In the genomic region with DNA sequence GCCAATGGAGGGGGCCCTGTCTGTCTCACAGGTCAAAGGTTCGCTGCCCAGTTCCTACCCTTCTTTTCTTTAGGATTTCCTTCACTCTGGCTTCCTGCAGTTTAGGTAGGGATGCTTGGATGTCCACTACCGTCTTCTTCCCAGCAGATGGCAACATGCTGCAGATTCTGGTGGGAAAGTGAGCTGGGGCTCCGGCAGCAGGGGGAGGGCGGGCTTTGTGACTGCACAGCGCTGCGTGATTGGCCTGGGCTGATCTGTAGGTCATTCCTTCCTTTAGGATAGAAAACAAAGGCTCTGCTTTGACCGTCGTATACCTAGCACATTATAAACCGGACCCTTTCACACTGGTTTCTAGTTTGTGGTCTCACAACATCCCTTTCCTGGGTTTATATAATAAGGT, we compare ENCODE assay signal across 9 mouse cellular contexts. TPM values are rescaled to one million over a fixed set of nuclear protein-coding genes. Genes with fewer than 3 reads are reported as not detected.
A peak's percentile ranks its signal among the peaks of the same experiment; 100 is the strongest.
DNase-seq lines count a peak whose midpoint lies in the region; ATAC-seq and TF ChIP-seq lines count a peak whose summit lies in the region.
"Had no signal": no experiment of that assay in that cellular context is flagged by ENCODE, and none has a peak within 500 bp of the region (broad histone marks: within the 10 kb centered on the region; RNA-seq: fewer than 3 reads in every experiment).

No protein-coding gene starts in this region.

- H3K36me3 ChIP-seq in heart, embryonic 11.5 days (ENCODE audit: control insufficient read depth, insufficient read depth, low read length): no peaks in the 10 kb centered on the region
- no peaks in the 10 kb centered on the region for H3K36me3 ChIP-seq in kidney, embryonic 14.5 days (ENCODE audit: control insufficient read depth, insufficient read depth, low read length)
- H3K36me3 ChIP-seq in limb, embryonic 14.5 days (ENCODE audit: control insufficient read depth, insufficient read depth, low read length): no peaks in the 10 kb centered on the region
- H3K36me3 ChIP-seq in midbrain, postnatal 0 days (ENCODE audit: insufficient read depth, low read length): no peaks in the 10 kb centered on the region

- 6% methylated on average over 9 of the region's 9 CpGs for WGBS in heart, embryonic 11.5 days (ENCODE audit: insufficient replicate concordance)
- WGBS in kidney, embryonic 14.5 days: 7% methylated on average over 9 of the region's 9 CpGs
- 9% methylated on average over 9 of the region's 9 CpGs for WGBS in limb, embryonic 14.5 days
- 3% methylated on average over 9 of the region's 9 CpGs for WGBS in midbrain, postnatal 0 days

- H3K9ac ChIP-seq in heart, embryonic 11.5 days (ENCODE audit: low read depth, low read length): no peak overlapping the region
- no peak overlapping the region for H3K9ac ChIP-seq in kidney, embryonic 14.5 days (ENCODE audit: low read depth, low read length)
- no peak overlapping the region for H3K9ac ChIP-seq in limb, embryonic 14.5 days (ENCODE audit: low read depth, low read length, severe bottlenecking)
- H3K9ac ChIP-seq in midbrain, postnatal 0 days (replicated peaks; ENCODE audit: low read length, poor library complexity, severe bottlenecking): no peak overlapping the region

- H3K9me3 ChIP-seq in heart, embryonic 11.5 days (replicated peaks; ENCODE audit: control insufficient read depth, low read length): no peaks in the 10 kb centered on the region
- no peaks in the 10 kb centered on the region for H3K9me3 ChIP-seq in kidney, embryonic 14.5 days (ENCODE audit: control insufficient read depth, low read length)
- no peaks in the 10 kb centered on the region for H3K9me3 ChIP-seq in limb, embryonic 14.5 days (ENCODE audit: control insufficient read depth, low read length)
- no peaks in the 10 kb centered on the region for H3K9me3 ChIP-seq in midbrain, postnatal 0 days (ENCODE audit: low read length)
- H3K9me3 ChIP-seq: megakaryocyte, embryonic 14.5 days had no signal

- H3K27ac ChIP-seq in heart, embryonic 11.5 days (ENCODE audit: low read depth, low read length): no peak overlapping the region
- H3K27ac ChIP-seq in kidney, embryonic 14.5 days (ENCODE audit: low read depth, low read length): no peak overlapping the region
- H3K27ac ChIP-seq in limb, embryonic 14.5 days (replicated peaks; ENCODE audit: low read depth, low read length): no peak overlapping the region
- H3K27ac ChIP-seq in midbrain, postnatal 0 days (ENCODE audit: low read depth, low read length): no peak overlapping the region

- TF ChIP-seq POLR2A in limb, embryonic 14.5 days (IDR thresholded peaks at IDR 0.05; ENCODE audit: borderline replicate concordance, extremely low read depth, insufficient read depth, insufficient read length): no peak

- peak overlapping the region; percentile 24; the same call in 1 of the 2 replicates for H3K4me2 ChIP-seq in heart, embryonic 11.5 days
- H3K4me2 ChIP-seq in kidney, embryonic 14.5 days (replicated peaks; ENCODE audit: low read depth, low read length): no peak overlapping the region
- H3K4me2 ChIP-seq in limb, embryonic 14.5 days (replicated peaks; ENCODE audit: low read depth, low read length, severe bottlenecking): peak overlapping the region; percentile 21; the same call in 1 of the 2 replicates
- peak overlapping the region; percentile 23; the same call in 1 of the 2 replicates for H3K4me2 ChIP-seq in midbrain, postnatal 0 days (ENCODE audit: low read depth, low read length, poor library complexity, severe bottlenecking)

- peak; percentile 93 for TF ChIP-seq CTCF in midbrain, postnatal 0 days (IDR thresholded peaks at IDR 0.05)

- H3K27me3 ChIP-seq in heart, embryonic 11.5 days (ENCODE audit: control insufficient read depth, insufficient read depth, low read length): peaks cover 5% of the 10 kb centered on the region; the same call in 1 of the 2 replicates
- no peaks in the 10 kb centered on the region for H3K27me3 ChIP-seq in kidney, embryonic 14.5 days (ENCODE audit: control insufficient read depth, insufficient read depth, low read length)
- H3K27me3 ChIP-seq in limb, embryonic 14.5 days (ENCODE audit: control insufficient read depth, insufficient read depth, low read length): no peaks in the 10 kb centered on the region
- H3K27me3 ChIP-seq in midbrain, postnatal 0 days (ENCODE audit: insufficient read depth, low read length): no peaks in the 10 kb centered on the region

- ATAC-seq in heart, embryonic 11.5 days (replicated peaks; ENCODE audit: insufficient number of reproducible peaks, low FRiP score, low TSS enrichment): no peak
- peak; percentile 82 for ATAC-seq in kidney, embryonic 14.5 days (ENCODE audit: low FRiP score, low TSS enrichment)
- ATAC-seq in limb, embryonic 14.5 days (ENCODE audit: low FRiP score, low read depth): peak; percentile 90; the same call in 1 of the 2 replicates
- peak; percentile 87 for ATAC-seq in midbrain, postnatal 0 days (ENCODE audit: low FRiP score)

- H3K4me1 ChIP-seq in heart, embryonic 11.5 days (ENCODE audit: control insufficient read depth, insufficient read depth, low read length): no peaks in the 10 kb centered on the region; the same call in 1 of the 2 replicates
- no peaks in the 10 kb centered on the region for H3K4me1 ChIP-seq in kidney, embryonic 14.5 days (ENCODE audit: control insufficient read depth, insufficient read depth, low read length)
- H3K4me1 ChIP-seq in limb, embryonic 14.5 days (ENCODE audit: control insufficient read depth, insufficient read depth, low read length): no peaks in the 10 kb centered on the region
- H3K4me1 ChIP-seq in midbrain, postnatal 0 days (ENCODE audit: insufficient read depth, low read length): no peaks in the 10 kb centered on the region

- no peak overlapping the region for H3K4me3 ChIP-seq in heart, embryonic 11.5 days (ENCODE audit: low read depth, low read length)
- no peak overlapping the region for H3K4me3 ChIP-seq in kidney, embryonic 14.5 days (ENCODE audit: low read length)
- no peak overlapping the region for H3K4me3 ChIP-seq in limb, embryonic 14.5 days (replicated peaks; ENCODE audit: low read length)
- no peak overlapping the region for H3K4me3 ChIP-seq in midbrain, postnatal 0 days (ENCODE audit: low read depth, low read length)
- H3K4me3 ChIP-seq: megakaryocyte, embryonic 14.5 days had no signal

- peak; percentile 70 for DNase-seq in layer of hippocampus, adult 11-12 months (ENCODE audit: low spot score)
- no peak for DNase-seq in layer of hippocampus, adult 9-10 months (ENCODE audit: low spot score)
- peak; percentile 86 for DNase-seq in embryo, embryonic 10.5 days (ENCODE audit: low spot score)
- DNase-seq in limb, embryonic 14.5 days (ENCODE audit: low spot score): peak; percentile 68
- peak; percentile 91 for DNase-seq in midbrain, postnatal 0 days (ENCODE audit: low spot score)
- peak; percentile 65 for DNase-seq in yolk sac, embryonic 10.5 days (ENCODE audit: low spot score)

RNA-seq across cellular contexts. Expression of gene Ccdc177, which starts 29.9 kb away (rescaled TPM):
- 0.04 TPM in 1 of 2 replicates, not detected in the other for polyA plus RNA-seq in heart, embryonic 11.5 days (2014; fragmentation: Nextera tagmentation; extraction: Ambion mirVana)
- 0.19 and 0.24 TPM in 2 replicates for polyA plus RNA-seq in kidney, embryonic 14.5 days (2014; fragmentation: Nextera tagmentation; extraction: Ambion mirVana)
- 0.08 and 0.10 TPM in 2 replicates for polyA plus RNA-seq in limb, embryonic 14.5 days (2012; rRNA removed)
- polyA plus RNA-seq in limb, embryonic 14.5 days (2014; fragmentation: Nextera tagmentation; extraction: Ambion mirVana): 0.04 and 0.07 TPM in 2 replicates
- 22.4 and 25.5 TPM in 2 replicates for total RNA-seq in midbrain, postnatal 0 days (2014; rRNA removed)
- 2.1 and 2.4 TPM in 2 replicates for polyA plus RNA-seq in midbrain, postnatal 0 days (2015; fragmentation: Nextera tagmentation; extraction: Ambion mirVana)

RNA-seq across cellular contexts. Expression of gene Plekhd1, which starts 38.2 kb away (rescaled TPM):
- polyA plus RNA-seq in heart, embryonic 11.5 days (2014; fragmentation: Nextera tagmentation; extraction: Ambion mirVana): 0.20 and 0.67 TPM in 2 replicates
- 0.84 and 0.94 TPM in 2 replicates for polyA plus RNA-seq in kidney, embryonic 14.5 days (2014; fragmentation: Nextera tagmentation; extraction: Ambion mirVana)
- polyA plus RNA-seq in limb, embryonic 14.5 days (2012; rRNA removed): 0.29 and 0.33 TPM in 2 replicates
- polyA plus RNA-seq in limb, embryonic 14.5 days (2014; fragmentation: Nextera tagmentation; extraction: Ambion mirVana): 0.12 and 0.18 TPM in 2 replicates
- 4.9 and 6.6 TPM in 2 replicates for total RNA-seq in midbrain, postnatal 0 days (2014; rRNA removed)
- 2.9 and 3.3 TPM in 2 replicates for polyA plus RNA-seq in midbrain, postnatal 0 days (2015; fragmentation: Nextera tagmentation; extraction: Ambion mirVana)

RNA-seq across cellular contexts. Expression of gene Susd6, which starts 59.7 kb away (rescaled TPM):
- polyA plus RNA-seq in heart, embryonic 11.5 days (2014; fragmentation: Nextera tagmentation; extraction: Ambion mirVana): 17.7 and 20.4 TPM in 2 replicates
- 7.5 and 15.6 TPM in 2 replicates for polyA plus RNA-seq in kidney, embryonic 14.5 days (2014; fragmentation: Nextera tagmentation; extraction: Ambion mirVana)
- 28.6 and 32.2 TPM in 2 replicates for polyA plus RNA-seq in limb, embryonic 14.5 days (2012; rRNA removed)
- polyA plus RNA-seq in limb, embryonic 14.5 days (2014; fragmentation: Nextera tagmentation; extraction: Ambion mirVana): 22.3 and 24.9 TPM in 2 replicates
- total RNA-seq in midbrain, postnatal 0 days (2014; rRNA removed): 17.3 and 22.5 TPM in 2 replicates
- polyA plus RNA-seq in midbrain, postnatal 0 days (2015; fragmentation: Nextera tagmentation; extraction: Ambion mirVana): 6.4 and 7.4 TPM in 2 replicates
